Mouse (Mus musculus) lung, embryonic 14.5 days (tissue): ENCODE data around the gene Lgals2. TPM values are rescaled to one million over a fixed set of nuclear protein-coding genes. Genes with fewer than 3 reads are reported as not detected.
A peak's percentile ranks its signal among the peaks of the same experiment; 100 is the strongest.

ENCODE experiments used
- ATAC-seq: fragments of 200-750 bp; cut with Nextera tagmentation; 2 replicates; pipeline ENCODE4 v1.8.0; 2017; ENCODE audit warnings: mild to moderate bottlenecking, moderate TSS enrichment, moderate library complexity; ENCODE audit not compliant: insufficient read depth
- DNase-seq: peaks from one replicate; pipeline ENCODE4 v3.0.0-alpha.2; 2015
- H3K27ac ChIP-seq: fragments of 300-500 bp; sonication (generic); 2 replicates; pipeline ENCODE4 v1.5.1; 2014; ENCODE audit warnings: low read depth, mild to moderate bottlenecking, moderate library complexity
- H3K27me3 ChIP-seq: fragments of 300-500 bp; sonication (generic); 2 replicates; pipeline ENCODE4 v1.6.1; 2014; ENCODE audit warnings: low read length, control low read depth; ENCODE audit not compliant: insufficient read depth
- H3K36me3 ChIP-seq: fragments of 300-500 bp; sonication (generic); 2 replicates; pipeline ENCODE4 v1.6.1; 2014; ENCODE audit warnings: control low read depth; ENCODE audit not compliant: insufficient read depth
- H3K4me1 ChIP-seq: fragments of 300-500 bp; sonication (generic); 2 replicates; pipeline ENCODE4 v1.6.1; 2014; ENCODE audit warnings: antibody characterized with exemption, control low read depth; ENCODE audit not compliant: insufficient read depth
- H3K4me2 ChIP-seq: fragments of 300-500 bp; sonication (generic); 2 replicates; pipeline ENCODE4 v1.6.1; 2014; ENCODE audit warnings: mild to moderate bottlenecking
- H3K4me3 ChIP-seq: fragments of 300-500 bp; sonication (generic); 2 replicates; pipeline ENCODE4 v1.5.1; 2014; ENCODE audit warnings: low read depth, low read length
- H3K9ac ChIP-seq: fragments of 300-500 bp; sonication (generic); 2 replicates; pipeline ENCODE4 v1.6.1; 2014
- H3K9me3 ChIP-seq: fragments of 300-500 bp; sonication (generic); 2 replicates; pipeline ENCODE4 v1.6.1; 2016; ENCODE audit warnings: low read depth, low read length, control low read depth
- CTCF ChIP-seq: IDR thresholded peaks from 2 replicates; pipeline ENCODE4 v1.5.1; 2016; ENCODE audit warnings: antibody characterized with exemption, low read depth
- WGBS: fragments of 180-500 bp; shearing (Covaris S2); extraction: QIAGEN DNeasy Blood & Tissue Kit; methylation state at CpG from one replicate; pipeline ENCODE4 v1.1.7; 2014; 5-methylcytosine and 5-hydroxymethylcytosine counted together
- polyA plus RNA-seq: library from polyadenylated mRNA; unstranded; fragments of >200 nt; fragmentation: Nextera tagmentation; extraction: Ambion mirVana; gene quantifications from 2 replicates; pipeline ENCODE4 v1.2.1, GENCODE M21; 2014

Gene Lgals2
- polyA plus RNA-seq, 1 experiment from 2014 or later = 0.34 TPM

- Histone ChIP-seq H3K4me2 (peak overlapping the region; percentile 89), H3K27me3 (no peaks in the 10 kb centered on the region), H3K9me3 (no peaks in the 10 kb centered on the region), H3K27ac (peak overlapping the region; percentile 72; the same call in 1 of the 2 replicates), H3K9ac (peak overlapping the region; percentile 27; the same call in 1 of the 2 replicates), H3K4me1 (peaks cover 17% of the 10 kb centered on the region; the same call in 1 of the 2 replicates), H3K4me3 (peak overlapping the region; percentile 72; the same call in 1 of the 2 replicates), H3K36me3 (peaks cover 28% of the 10 kb centered on the region)
- ATAC-seq = no peak
- TF ChIP-seq CTCF = no peak
- 49% methylated on average over 6 of the region's 6 CpGs for WGBS
- DNase-seq = peak; percentile 49
Observed at GRCm38 (mm10) chr15:78898507-78899001, 43.2 kb upstream of the Lgals2 start.

- Histone ChIP-seq H3K4me2 (no peak overlapping the region), H3K9ac (no peak overlapping the region), H3K27me3 (no peaks in the 10 kb centered on the region), H3K4me3 (no peak overlapping the region), H3K9me3 (no peaks in the 10 kb centered on the region), H3K36me3 (peaks cover 30% of the 10 kb centered on the region), H3K4me1 (peaks cover 17% of the 10 kb centered on the region; the same call in 1 of the 2 replicates), H3K27ac (no peak overlapping the region)
- no peak for ATAC-seq
- no peak for TF ChIP-seq CTCF
- WGBS = 94% methylated on average over 4 of the region's 4 CpGs
- DNase-seq = no peak
Observed at GRCm38 (mm10) chr15:78897488-78897887, 42.2 kb upstream of the Lgals2 start.

- Histone ChIP-seq H3K4me1 (peaks cover 13% of the 10 kb centered on the region; the same call in 1 of the 2 replicates), H3K9ac (no peak overlapping the region), H3K36me3 (peaks cover 42% of the 10 kb centered on the region), H3K27me3 (no peaks in the 10 kb centered on the region), H3K4me3 (no peak overlapping the region), H3K27ac (no peak overlapping the region; the same call in 1 of the 2 replicates), H3K9me3 (no peaks in the 10 kb centered on the region), H3K4me2 (no peak overlapping the region)
- ATAC-seq = no peak
- WGBS = 69% methylated on average over 3 of the region's 3 CpGs
- no peak for TF ChIP-seq CTCF
- DNase-seq = no peak
Observed at GRCm38 (mm10) chr15:78896149-78896548, 40.8 kb upstream of the Lgals2 start.

GRCm38 (mm10) chr15:78895741-78896140 is 40.4 kb upstream of the Lgals2 start:
- peaks cover 46% of the 10 kb centered on the region for H3K36me3 ChIP-seq
- DNase-seq = no peak
- no peak overlapping the region for H3K4me3 ChIP-seq
- H3K4me2 ChIP-seq = no peak overlapping the region
- H3K27me3 ChIP-seq = no peaks in the 10 kb centered on the region
- H3K9me3 ChIP-seq = no peaks in the 10 kb centered on the region
- H3K27ac ChIP-seq = no peak overlapping the region; the same call in 1 of the 2 replicates
- WGBS = 76% methylated on average over 2 of the region's 2 CpGs
- no peak for ATAC-seq
- H3K4me1 ChIP-seq = peaks cover 13% of the 10 kb centered on the region; the same call in 1 of the 2 replicates
- no peak overlapping the region for H3K9ac ChIP-seq
- no peak for TF ChIP-seq CTCF

- peak overlapping the region; percentile 40; the same call in 1 of the 2 replicates for H3K27ac ChIP-seq
- peaks cover 56% of the 10 kb centered on the region for H3K36me3 ChIP-seq
- 68% methylated on average over 13 of the region's 13 CpGs for WGBS
- peaks cover 14% of the 10 kb centered on the region; the same call in 1 of the 2 replicates for H3K4me1 ChIP-seq
- no peak overlapping the region; the same call in 1 of the 2 replicates for H3K9ac ChIP-seq
- DNase-seq (no peak), ATAC-seq (no peak)
- no peak overlapping the region for H3K4me2 ChIP-seq
- no peaks in the 10 kb centered on the region for H3K9me3 ChIP-seq
- no peak overlapping the region for H3K4me3 ChIP-seq
- TF ChIP-seq CTCF = no peak
- no peaks in the 10 kb centered on the region for H3K27me3 ChIP-seq
Observed at GRCm38 (mm10) chr15:78894726-78895125, 39.4 kb upstream of the Lgals2 start.

- peaks cover 76% of the 10 kb centered on the region for H3K36me3 ChIP-seq
- no peaks in the 10 kb centered on the region for H3K27me3 ChIP-seq
- H3K4me1 ChIP-seq = peaks cover 6% of the 10 kb centered on the region; the same call in 1 of the 2 replicates
- TF ChIP-seq CTCF = no peak
- no peak overlapping the region for H3K4me3 ChIP-seq
- no peak overlapping the region for H3K4me2 ChIP-seq
- no peaks in the 10 kb centered on the region for H3K9me3 ChIP-seq
- H3K27ac ChIP-seq = no peak overlapping the region
- H3K9ac ChIP-seq = no peak overlapping the region
- ATAC-seq (no peak), DNase-seq (no peak)
- WGBS = 60% methylated on average over 7 of the region's 7 CpGs
Observed at GRCm38 (mm10) chr15:78892440-78892839, 37.1 kb upstream of the Lgals2 start.

- no peak for TF ChIP-seq CTCF
- H3K4me1 ChIP-seq = peaks cover 6% of the 10 kb centered on the region; the same call in 1 of the 2 replicates
- H3K9me3 ChIP-seq = no peaks in the 10 kb centered on the region
- H3K9ac ChIP-seq = no peak overlapping the region
- no peak overlapping the region for H3K4me3 ChIP-seq
- ATAC-seq = peak; percentile 48
- no peaks in the 10 kb centered on the region for H3K27me3 ChIP-seq
- 21% methylated on average over 13 of the region's 13 CpGs for WGBS
- peaks cover 95% of the 10 kb centered on the region for H3K36me3 ChIP-seq
- 0 out of 2 replicates have a peak overlapping the region, but pooled peaks have one; percentile 23 for H3K4me2 ChIP-seq
- peak overlapping the region; percentile 58; the same call in 1 of the 2 replicates for H3K27ac ChIP-seq
- DNase-seq = peak; percentile 31
Observed at GRCm38 (mm10) chr15:78889401-78889853, 34.1 kb upstream of the Lgals2 start.
